Mouse (Mus musculus) intestine, embryonic 16.5 days (tissue): ENCODE measurements at regions not wholly inside any gene's neighbourhood (a gene's known extent, or its start where the extent isn't known, plus 50 kb on each side); places are given as distances from the start of the nearest gene placed in this dataset.

Experiments
- ATAC-seq: fragments of 200-750 bp; cut with Nextera tagmentation; 2 replicates; pipeline ENCODE4 v1.8.0; 2017; ENCODE audit warnings: moderate TSS enrichment, moderate library complexity
- H3K27ac ChIP-seq: fragments of 300-500 bp; sonication (generic); 2 replicates; pipeline ENCODE4 v1.5.1; 2014; ENCODE audit warnings: mild to moderate bottlenecking, low read length
- H3K27me3 ChIP-seq: fragments of 300-500 bp; sonication (generic); replicated peaks from 2 replicates; pipeline ENCODE4 v1.6.1; 2014; ENCODE audit warnings: low read length, control low read depth, mixed read lengths; ENCODE audit not compliant: control insufficient read depth, insufficient read depth
- H3K36me3 ChIP-seq: fragments of 300-500 bp; sonication (generic); 2 replicates; pipeline ENCODE4 v1.6.1; 2014; ENCODE audit warnings: low read length, control low read depth; ENCODE audit not compliant: control insufficient read depth, insufficient read depth
- H3K4me1 ChIP-seq: fragments of 300-500 bp; sonication (generic); 2 replicates; pipeline ENCODE4 v1.6.1; 2014; ENCODE audit warnings: low read length, control low read depth, mixed read lengths; ENCODE audit not compliant: control insufficient read depth, insufficient read depth
- H3K4me2 ChIP-seq: fragments of 300-500 bp; sonication (generic); 2 replicates; pipeline ENCODE4 v1.6.1; 2014; ENCODE audit warnings: low read depth, low read length, control low read depth
- H3K4me3 ChIP-seq: fragments of 300-500 bp; sonication (generic); 2 replicates; pipeline ENCODE4 v1.5.1; 2014; ENCODE audit warnings: mild to moderate bottlenecking, low read length
- H3K9ac ChIP-seq: fragments of 300-500 bp; sonication (generic); 2 replicates; pipeline ENCODE4 v1.6.1; 2014; ENCODE audit warnings: low read depth, low read length
- H3K9me3 ChIP-seq: fragments of 300-500 bp; sonication (generic); 2 replicates; pipeline ENCODE4 v1.6.1; 2016; ENCODE audit warnings: low read length, control low read depth; ENCODE audit not compliant: control insufficient read depth
- WGBS: fragments of 180-500 bp; shearing (Covaris S2); extraction: QIAGEN DNeasy Blood & Tissue Kit; methylation state at CpG from one replicate; pipeline ENCODE4 v1.1.7; 2014; 5-methylcytosine and 5-hydroxymethylcytosine counted together

DNA sequence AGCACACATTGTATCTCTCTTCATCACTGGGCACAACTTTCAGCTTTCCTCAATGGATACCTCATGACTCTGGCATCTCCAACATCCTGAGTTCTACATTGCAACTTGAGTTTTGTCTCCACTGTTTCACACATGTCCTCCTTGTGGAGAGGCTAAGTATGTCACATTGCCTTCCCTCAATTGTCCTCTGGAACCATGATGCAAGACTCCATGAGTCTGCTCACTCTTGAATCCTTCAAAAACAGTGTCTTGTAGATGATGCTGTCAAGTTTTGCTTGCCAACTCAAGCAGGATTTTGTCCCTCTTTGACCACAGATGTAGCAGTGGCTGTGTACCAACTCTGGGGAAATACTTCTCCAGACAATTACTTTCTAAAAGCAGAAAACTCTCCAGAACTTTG is 79.4 kb upstream of the Gm21897 start:
- H3K9ac ChIP-seq = no peak overlapping the region
- no peak overlapping the region for H3K4me3 ChIP-seq
- no peak overlapping the region for H3K27ac ChIP-seq
- H3K4me2 ChIP-seq = no peak overlapping the region
- no peak for ATAC-seq
- H3K4me1 ChIP-seq = no peaks in the 10 kb centered on the region
- H3K9me3 ChIP-seq = no peaks in the 10 kb centered on the region
- H3K36me3 ChIP-seq = no peaks in the 10 kb centered on the region
- no peaks in the 10 kb centered on the region for H3K27me3 ChIP-seq

DNA sequence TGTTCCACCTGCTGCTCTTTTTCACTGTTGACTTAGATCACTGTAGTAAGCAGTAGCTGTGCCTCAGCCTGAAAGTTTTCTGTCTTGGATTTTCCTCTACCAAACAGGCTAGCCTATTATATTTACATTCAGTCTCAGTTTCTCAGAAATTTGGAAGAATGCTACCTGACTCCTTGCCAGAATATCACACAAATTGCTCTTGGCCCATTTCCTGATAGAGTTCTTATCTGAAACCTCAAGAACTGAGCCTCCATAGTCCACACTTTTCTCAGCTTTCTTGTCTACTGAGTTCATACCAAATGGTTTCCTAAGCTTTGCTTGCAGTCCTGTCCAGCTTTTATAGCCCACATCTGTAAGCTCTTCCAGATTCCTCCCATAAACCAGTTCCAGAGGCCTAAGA is 78.8 kb upstream of the Gm21897 start:
- H3K9me3 ChIP-seq = no peaks in the 10 kb centered on the region
- ATAC-seq = no peak
- no peaks in the 10 kb centered on the region for H3K4me1 ChIP-seq
- no peaks in the 10 kb centered on the region for H3K27me3 ChIP-seq
- H3K9ac ChIP-seq = no peak overlapping the region
- no peak overlapping the region for H3K4me3 ChIP-seq
- no peak overlapping the region for H3K4me2 ChIP-seq
- H3K27ac ChIP-seq = no peak overlapping the region
- H3K36me3 ChIP-seq = no peaks in the 10 kb centered on the region

DNA sequence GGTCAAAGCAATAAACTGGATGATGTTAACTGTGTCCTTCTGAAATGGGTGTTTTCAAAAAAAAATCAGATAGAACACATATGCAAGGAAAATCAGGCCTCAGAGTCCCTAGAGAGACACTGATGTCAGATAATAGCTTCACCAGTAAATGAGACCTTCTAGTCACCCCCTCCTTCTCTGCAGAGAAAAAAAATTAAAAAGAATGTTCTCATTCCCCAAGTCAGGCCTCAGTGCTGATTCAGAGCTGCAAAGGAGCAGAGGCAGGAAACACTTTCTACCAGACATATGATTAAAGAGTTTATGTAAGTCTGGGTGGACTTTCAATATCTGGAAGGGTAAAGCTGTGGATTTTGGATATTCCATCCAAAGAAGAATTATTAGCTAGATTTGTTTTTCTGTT is 67.1 kb upstream of the Gm21897 start:
- Histone ChIP-seq H3K4me3 (no peak overlapping the region), H3K9ac (no peak overlapping the region), H3K36me3 (no peaks in the 10 kb centered on the region), H3K27me3 (no peaks in the 10 kb centered on the region), H3K4me2 (no peak overlapping the region), H3K9me3 (no peaks in the 10 kb centered on the region), H3K27ac (no peak overlapping the region), H3K4me1 (peaks cover 5% of the 10 kb centered on the region; the same call in 1 of the 2 replicates)
- ATAC-seq = no peak

DNA sequence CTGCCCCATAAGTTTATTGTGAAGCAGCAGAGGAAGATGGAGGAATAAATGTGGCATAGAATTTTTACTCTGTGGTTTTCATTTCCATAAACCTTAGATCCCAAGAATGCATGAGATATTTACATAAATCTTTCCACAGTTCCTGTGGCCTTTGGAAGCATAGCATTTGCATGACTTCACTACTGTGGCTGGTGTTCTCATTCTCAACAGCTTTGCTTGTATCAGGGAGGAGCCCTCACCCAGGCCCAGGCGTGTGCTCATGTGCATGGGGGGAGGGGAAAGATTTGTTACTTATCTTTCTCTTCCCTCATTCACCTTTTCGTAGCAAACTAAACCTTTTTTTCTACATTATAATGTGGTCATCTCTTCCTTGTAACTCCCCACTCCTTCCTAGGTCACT is 65.6 kb upstream of the Gm21897 start:
- peaks cover 5% of the 10 kb centered on the region; the same call in 1 of the 2 replicates for H3K4me1 ChIP-seq
- no peaks in the 10 kb centered on the region for H3K9me3 ChIP-seq
- H3K36me3 ChIP-seq = no peaks in the 10 kb centered on the region
- H3K4me2 ChIP-seq = no peak overlapping the region
- no peak overlapping the region for H3K9ac ChIP-seq
- H3K4me3 ChIP-seq = no peak overlapping the region
- ATAC-seq = no peak
- 66% methylated on average over 2 of the region's 2 CpGs for WGBS
- no peak overlapping the region for H3K27ac ChIP-seq
- H3K27me3 ChIP-seq = no peaks in the 10 kb centered on the region

DNA sequence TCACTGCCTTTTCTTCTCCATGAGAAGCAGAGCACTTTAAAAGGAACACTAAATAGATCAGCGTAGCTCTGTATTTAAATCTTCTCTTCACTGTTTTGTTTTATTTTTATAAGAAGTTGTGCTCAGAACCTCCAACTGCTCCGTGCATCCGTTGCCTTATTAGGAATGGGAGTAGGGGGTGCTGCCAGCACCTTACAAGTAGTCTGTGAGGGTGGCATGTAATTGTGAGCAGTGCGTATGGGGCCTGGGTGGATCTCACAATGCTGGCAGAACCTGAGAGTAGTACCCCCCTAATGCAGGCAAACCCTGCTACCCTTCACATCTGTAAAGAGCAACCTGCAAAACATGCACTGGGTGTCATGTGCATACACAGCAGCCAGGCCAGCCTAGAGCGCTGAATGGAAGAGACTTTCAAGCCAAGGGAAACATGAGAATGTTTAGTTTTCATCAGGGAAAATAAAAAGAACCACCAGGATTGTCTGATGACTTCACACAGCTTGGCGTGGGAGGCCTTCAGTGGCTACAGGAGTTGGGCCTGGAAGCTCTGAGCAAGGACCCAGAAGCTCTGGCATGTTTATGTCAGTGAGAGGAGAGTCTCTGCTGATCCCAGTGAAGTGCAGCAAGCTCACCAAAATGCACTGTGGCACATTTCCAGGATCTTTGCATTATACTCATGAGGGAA is 64.5 kb upstream of the Gm21897 start:
- Histone ChIP-seq H3K4me1 (peaks cover 5% of the 10 kb centered on the region; the same call in 1 of the 2 replicates), H3K36me3 (no peaks in the 10 kb centered on the region), H3K9me3 (no peaks in the 10 kb centered on the region), H3K4me3 (no peak overlapping the region), H3K9ac (no peak overlapping the region), H3K27me3 (no peaks in the 10 kb centered on the region), H3K4me2 (no peak overlapping the region), H3K27ac (peak overlapping the region; percentile 23)
- 56% methylated on average over 6 of the region's 6 CpGs for WGBS
- ATAC-seq = peak; percentile 90

DNA sequence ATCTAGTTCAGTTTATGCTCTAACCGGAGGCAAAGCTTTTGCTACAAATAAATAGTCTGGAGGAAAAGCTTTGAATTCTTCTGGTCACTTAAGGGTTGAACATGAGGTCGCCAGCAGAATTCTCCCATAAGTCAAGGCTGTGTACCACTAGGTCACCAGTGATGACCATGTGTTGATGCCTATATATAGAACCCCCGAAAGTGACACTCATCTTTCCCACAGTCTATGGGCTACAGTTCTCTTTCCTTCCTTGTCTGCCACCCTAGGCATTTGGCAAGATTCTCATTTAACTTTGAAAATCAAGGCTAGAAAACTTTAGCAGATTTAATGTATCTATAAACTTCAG is 63.9 kb upstream of the Gm21897 start:
- WGBS = 45% methylated on average over 3 of the region's 3 CpGs
- peak; percentile 71 for ATAC-seq
- no peaks in the 10 kb centered on the region for H3K9me3 ChIP-seq
- H3K27ac ChIP-seq = peak overlapping the region; percentile 23
- no peak overlapping the region for H3K4me2 ChIP-seq
- no peak overlapping the region for H3K9ac ChIP-seq
- peaks cover 5% of the 10 kb centered on the region; the same call in 1 of the 2 replicates for H3K4me1 ChIP-seq
- H3K27me3 ChIP-seq = no peaks in the 10 kb centered on the region
- H3K4me3 ChIP-seq = no peak overlapping the region
- H3K36me3 ChIP-seq = no peaks in the 10 kb centered on the region

DNA sequence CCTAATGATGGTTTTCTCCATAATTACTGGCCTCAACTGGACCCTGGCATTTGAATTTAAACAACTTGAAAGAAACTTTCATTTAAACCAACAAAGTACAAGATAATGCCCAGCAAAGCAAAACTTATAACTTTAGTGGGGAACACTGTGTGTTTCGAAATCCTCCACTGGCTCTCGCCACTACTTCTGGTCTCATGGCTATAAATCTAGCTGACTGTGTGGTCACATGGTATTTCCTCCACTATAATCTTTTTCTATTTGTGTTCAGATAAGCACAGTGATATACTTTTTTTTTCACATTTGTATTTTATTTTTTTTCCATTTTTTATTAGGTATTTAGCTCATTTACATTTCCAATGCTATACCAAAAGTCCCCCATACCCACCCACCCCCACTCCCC is 62.6 kb upstream of the Gm21897 start:
- Histone ChIP-seq H3K9ac (no peak overlapping the region), H3K4me1 (peaks cover 7% of the 10 kb centered on the region), H3K4me2 (no peak overlapping the region), H3K27ac (no peak overlapping the region), H3K36me3 (no peaks in the 10 kb centered on the region), H3K4me3 (no peak overlapping the region), H3K27me3 (no peaks in the 10 kb centered on the region), H3K9me3 (no peaks in the 10 kb centered on the region)
- no peak for ATAC-seq
- 69% methylated on average over 2 of the region's 2 CpGs for WGBS

DNA sequence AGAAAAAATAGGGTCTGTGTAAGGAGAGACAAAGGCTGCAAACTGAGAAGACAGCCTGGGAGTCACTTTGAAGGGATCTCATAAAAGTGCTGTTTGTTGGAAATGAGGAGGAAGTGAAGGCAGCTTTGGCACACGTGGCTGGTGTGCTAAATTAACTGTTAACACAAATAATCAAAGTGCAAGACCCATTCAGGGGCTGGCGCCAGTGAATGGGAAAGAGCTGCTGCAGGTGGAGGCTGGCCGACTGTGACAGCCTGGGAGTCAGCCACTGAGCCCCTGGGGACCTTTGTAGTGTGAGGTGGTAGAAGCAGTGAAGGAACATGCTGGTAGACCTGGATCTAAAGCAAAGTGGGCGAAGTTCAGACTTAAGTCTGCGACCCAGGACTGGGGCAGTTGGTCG is 57.8 kb upstream of the Gm21897 start:
- ATAC-seq = no peak
- WGBS = 57% methylated on average over 6 of the region's 6 CpGs
- no peaks in the 10 kb centered on the region for H3K36me3 ChIP-seq
- H3K4me3 ChIP-seq = no peak overlapping the region
- H3K4me1 ChIP-seq = peaks cover 6% of the 10 kb centered on the region; the same call in 1 of the 2 replicates
- H3K9me3 ChIP-seq = no peaks in the 10 kb centered on the region
- H3K27ac ChIP-seq = peak overlapping the region; percentile 48
- no peak overlapping the region for H3K9ac ChIP-seq
- H3K4me2 ChIP-seq = no peak overlapping the region
- H3K27me3 ChIP-seq = no peaks in the 10 kb centered on the region

DNA sequence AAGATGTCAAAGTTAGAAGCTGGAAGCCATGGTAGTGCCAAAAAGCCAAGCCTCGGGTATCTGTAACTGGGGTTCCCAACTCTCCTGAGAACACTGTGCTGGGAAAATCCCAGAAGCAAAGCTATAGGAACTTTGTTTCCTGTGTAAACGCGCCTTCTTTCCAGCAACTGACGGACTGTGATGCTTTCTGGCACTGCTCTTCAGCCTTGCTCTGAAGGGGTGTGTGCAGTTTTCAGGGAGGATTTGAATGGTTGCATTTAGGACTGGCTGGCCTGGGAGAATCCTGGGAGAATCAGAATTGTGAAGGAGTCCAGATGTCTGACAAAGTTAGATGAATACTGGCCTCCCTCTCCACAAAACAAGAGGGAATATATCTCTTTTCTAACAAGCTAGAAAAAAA is 57.2 kb upstream of the Gm21897 start:
- WGBS = 42% methylated on average over 4 of the region's 4 CpGs
- Histone ChIP-seq H3K9me3 (no peaks in the 10 kb centered on the region), H3K36me3 (no peaks in the 10 kb centered on the region), H3K27me3 (no peaks in the 10 kb centered on the region), H3K9ac (no peak overlapping the region), H3K27ac (no peak overlapping the region), H3K4me2 (no peak overlapping the region), H3K4me3 (no peak overlapping the region), H3K4me1 (peaks cover 6% of the 10 kb centered on the region; the same call in 1 of the 2 replicates)
- ATAC-seq = no peak
